Mouse (Mus musculus) T-helper 1 cell (primary cell): ENCODE results near the gene Arnt2.

Source experiments
- in situ Hi-C: fragments of 300-600 bp; cut with MboI, MseI; formaldehyde crosslinking; loops from one replicate; pipeline ENCODE4 v1.15.1; 2025; ENCODE audit warnings: high pct_unique_total_duplicates

The Arnt2 gene

GRCm38 (mm10) chr7:84397320-84397719, 12.7 kb downstream of the Arnt2 start:
- in situ Hi-C loops, result no loop called here

- in situ Hi-C loops, result no loop called here
Measured at GRCm38 (mm10) chr7:84396581-84396980, 13.4 kb downstream of the Arnt2 start.

GRCm38 (mm10) chr7:84387826-84388225, 22.1 kb downstream of the Arnt2 start:
- in situ Hi-C loops, result no loop called here

- in situ Hi-C loops, result no loop called here
Measured at GRCm38 (mm10) chr7:84386472-84386871, 23.5 kb downstream of the Arnt2 start.

- in situ Hi-C loops, result no loop called here
Measured at GRCm38 (mm10) chr7:84384778-84385177, 25.2 kb downstream of the Arnt2 start.

GRCm38 (mm10) chr7:84384086-84384485, 25.9 kb downstream of the Arnt2 start:
- in situ Hi-C loops, result no loop called here

- in situ Hi-C loops, result no loop called here
Measured at GRCm38 (mm10) chr7:84382346-84382745, 27.6 kb downstream of the Arnt2 start.

GRCm38 (mm10) chr7:84380810-84381209, 29.2 kb downstream of the Arnt2 start:
- in situ Hi-C loops, result no loop called here

- in situ Hi-C loops, result no loop called here
Measured at GRCm38 (mm10) chr7:84377330-84377729, 32.6 kb downstream of the Arnt2 start.

- in situ Hi-C loops, result no loop called here
Measured at GRCm38 (mm10) chr7:84373691-84374090, 36.3 kb downstream of the Arnt2 start.

GRCm38 (mm10) chr7:84372871-84373270, 37.1 kb downstream of the Arnt2 start:
- in situ Hi-C loops, result no loop called here

GRCm38 (mm10) chr7:84372280-84372679, 37.7 kb downstream of the Arnt2 start:
- in situ Hi-C loops, result no loop called here

GRCm38 (mm10) chr7:84370911-84371592, 38.9 kb downstream of the Arnt2 start:
- in situ Hi-C loops, result no loop called here

GRCm38 (mm10) chr7:84366251-84366650, 43.7 kb downstream of the Arnt2 start:
- in situ Hi-C loops, result no loop called here

- in situ Hi-C loops, result no loop called here
Measured at GRCm38 (mm10) chr7:84362711-84363110, 47.3 kb downstream of the Arnt2 start.

GRCm38 (mm10) chr7:84361086-84361684, 48.8 kb downstream of the Arnt2 start:
- in situ Hi-C loops, result no loop called here

- in situ Hi-C loops, result loop anchor here (5.0 kb wide), 1 partner anchor 271 kb away; the partner anchor contains the start of gene Cemip
Measured at GRCm38 (mm10) chr7:84358426-84358825, 51.5 kb downstream of the Arnt2 start.

GRCm38 (mm10) chr7:84355619-84356570, 54.1 kb downstream of the Arnt2 start:
- in situ Hi-C loops, result loop anchor here (5.0 kb wide), 1 partner anchor 269 kb away; the partner anchor contains the start of gene Cemip

GRCm38 (mm10) chr7:84354890-84355289, 55.1 kb downstream of the Arnt2 start:
- in situ Hi-C loops, result loop anchor here (5.0 kb wide), 2 partner anchors 78 to 268 kb away; partner anchors contain the start of gene Cemip

- in situ Hi-C loops, result loop anchor here (5.0 kb wide), 1 partner anchor 73 kb away; no protein-coding TSS in a partner anchor
Measured at GRCm38 (mm10) chr7:84350529-84350928, 59.4 kb downstream of the Arnt2 start.

GRCm38 (mm10) chr7:84349976-84350375, 60.0 kb downstream of the Arnt2 start:
- in situ Hi-C loops, result loop anchor here (5.0 kb wide), 1 partner anchor 73 kb away; no protein-coding TSS in a partner anchor
